Mouse (Mus musculus) neutrophil, adult 65 days (primary cell): Measurements from ENCODE around the gene Las1l. TPM values are rescaled to one million over a fixed set of nuclear protein-coding genes. Genes with fewer than 3 reads are reported as not detected.

Source experiments
- total RNA-seq: library from RNA; stranded (reverse); gene quantifications from 2 replicates; pipeline ENCODE4 v1.2.4, GENCODE M21; 2023

Gene Las1l
- total RNA-seq, result 11.9 and 15.9 TPM in 2 replicates

DNA sequence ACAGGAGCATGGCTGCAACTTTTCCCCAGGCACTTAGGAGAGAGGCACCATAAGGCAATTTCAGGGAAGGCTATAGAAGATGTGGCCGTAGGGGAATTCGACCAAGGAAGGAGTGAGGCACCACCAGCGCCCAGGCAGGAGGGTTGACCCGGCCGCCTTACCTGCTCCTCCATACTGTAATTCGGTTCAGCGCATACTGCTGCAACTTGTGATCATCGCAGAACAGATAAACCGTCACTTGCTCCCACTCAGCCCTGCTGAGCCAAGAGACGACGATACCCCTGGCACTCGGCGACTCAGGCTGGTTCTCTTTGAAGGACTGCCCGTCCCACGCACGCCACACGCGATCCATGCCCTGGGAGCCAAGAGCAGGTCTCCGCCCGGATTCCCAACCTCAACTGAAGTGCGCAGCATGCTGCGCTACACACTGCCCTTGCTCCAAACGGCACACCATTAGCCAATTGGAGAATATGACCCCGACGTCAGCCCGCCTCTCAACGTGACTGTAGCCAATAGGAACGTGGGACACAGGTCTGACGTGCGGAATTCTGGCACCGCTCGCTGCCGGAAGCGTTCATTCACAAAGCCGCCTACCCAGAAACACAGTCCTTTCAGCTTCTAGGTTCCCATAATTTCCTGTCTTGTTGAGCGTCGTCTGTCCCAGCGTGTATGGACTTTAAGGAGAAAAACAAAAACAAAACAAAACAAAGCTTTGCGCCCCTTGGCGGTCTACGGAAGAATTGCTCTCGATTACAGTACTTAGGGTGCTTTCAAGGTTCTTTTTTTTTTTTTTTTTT, at the start of gene Las1l:
Gene Las1l (minus strand): TSS at position 466 of the 797 bp plus-strand sequence.

Other genes starting within 250 kb of the Las1l start
- not detected in 2 replicates for gene Zc3h12b, start 245.3 kb downstream of the Las1l start, total RNA-seq
- 491 and 496 TPM in 2 replicates for gene Msn, start 139.1 kb upstream of the Las1l start, total RNA-seq